Mouse (Mus musculus): ENCODE results near the gene Gm28230. TPM values are rescaled to one million over a fixed set of nuclear protein-coding genes. Genes with fewer than 3 reads are reported as not detected.

Gene Gm28230
- total RNA-seq, 1 experiment from 2014 or later: not detected

Other genes with a start within 250 kb of the Gm28230 start
- gene Lnpk, start 147.3 kb upstream of the Gm28230 start, total RNA-seq (2017): 43.8 and 51.8 TPM in 2 replicates
- gene Evx2, start 67.2 kb upstream of the Gm28230 start, total RNA-seq (2017): not detected in 2 replicates
- gene Hoxd13, start 58.4 kb upstream of the Gm28230 start, total RNA-seq (2017): not detected in 2 replicates
- gene Hoxd12, start 51.7 kb upstream of the Gm28230 start, total RNA-seq (2017): not detected in 2 replicates
- gene Hoxd11, start 47.2 kb upstream of the Gm28230 start, total RNA-seq (2017): not detected in 2 replicates
- not detected in 2 replicates for gene Hoxd10, start 34.8 kb upstream of the Gm28230 start, total RNA-seq (2017)
- not detected in 2 replicates for gene Hoxd9, start 29.0 kb upstream of the Gm28230 start, total RNA-seq (2017)
- gene Hoxd8, start 22.1 kb upstream of the Gm28230 start, total RNA-seq (2017): not detected in 2 replicates
- not detected in 2 replicates for gene Hoxd3, start 14.8 kb upstream of the Gm28230 start, total RNA-seq (2017)
- not detected in 2 replicates for gene Hoxd4, start 14.8 kb upstream of the Gm28230 start, total RNA-seq (2017)
- gene Hoxd1, start 36.3 kb downstream of the Gm28230 start, total RNA-seq (2017): not detected in 2 replicates
- gene Mtx2, start 99.1 kb downstream of the Gm28230 start, total RNA-seq (2017): 15.8 and 19.8 TPM in 2 replicates

Measured in neutrophil, adult 5-6 weeks (primary cell).